Mouse (Mus musculus): ENCODE measurements around the gene Dyrk3. TPM values are rescaled to one million over a fixed set of nuclear protein-coding genes. Genes with fewer than 3 reads are reported as not detected.
A peak's percentile ranks its signal among the peaks of the same experiment; 100 is the strongest.

Gene Dyrk3
- polyA plus RNA-seq, 1 experiment: 0.94 TPM

DNA sequence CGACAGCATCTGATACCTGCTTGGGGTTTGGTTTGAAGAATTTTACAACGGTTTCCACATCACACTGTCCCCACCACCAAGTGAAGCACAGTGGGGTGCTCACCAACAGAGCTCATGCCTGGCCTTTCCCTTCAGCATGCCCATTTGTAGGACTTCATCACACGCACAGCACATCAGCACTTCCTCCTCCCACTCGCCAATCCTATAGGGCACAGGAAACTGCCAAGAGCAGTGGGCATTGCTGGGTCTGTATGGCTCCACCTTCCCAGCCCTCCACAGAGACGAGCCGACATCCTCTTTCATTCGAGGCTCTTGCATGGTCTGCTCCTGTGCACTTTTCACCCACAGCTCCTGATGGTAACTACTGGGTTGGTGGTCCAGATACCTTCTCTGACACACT lies 45.1 kb upstream of the Dyrk3 start:
- H3K27ac ChIP-seq (ENCODE audit: insufficient read depth, low read depth, low read length): no peak overlapping the region
- WGBS: 75% methylated on average over 7 of the region's 7 CpGs
- H3K27me3 ChIP-seq (replicated peaks; ENCODE audit: control insufficient read depth, insufficient read depth, low read length): no peaks in the 10 kb centered on the region
- H3K4me1 ChIP-seq (ENCODE audit: control insufficient read depth, insufficient read depth, low read length): peaks cover 3% of the 10 kb centered on the region; the same call in 1 of the 2 replicates
- no peak for DNase-seq
- H3K4me3 ChIP-seq (ENCODE audit: insufficient read depth, low read depth, low read length): no peak overlapping the region
- no peak for TF ChIP-seq POLR2A (IDR thresholded peaks at IDR 0.05; ENCODE audit: low read depth, low read length)
- no peak for TF ChIP-seq CTCF (conservative IDR thresholded peaks at IDR 0.05; ENCODE audit: insufficient read depth, insufficient read length, low read depth, low read length)
- H3K36me3 ChIP-seq (ENCODE audit: control insufficient read depth, insufficient read depth, low read length): no peaks in the 10 kb centered on the region

- H3K4me3 ChIP-seq (ENCODE audit: insufficient read depth, low read depth, low read length): no peak overlapping the region
- DNase-seq: peak; percentile 82
- H3K27me3 ChIP-seq (replicated peaks; ENCODE audit: control insufficient read depth, insufficient read depth, low read length): no peaks in the 10 kb centered on the region
- H3K36me3 ChIP-seq (ENCODE audit: control insufficient read depth, insufficient read depth, low read length): no peaks in the 10 kb centered on the region
- no peak for TF ChIP-seq POLR2A (IDR thresholded peaks at IDR 0.05; ENCODE audit: low read depth, low read length)
- TF ChIP-seq CTCF (conservative IDR thresholded peaks at IDR 0.05; ENCODE audit: insufficient read depth, insufficient read length, low read depth, low read length): peak; percentile 90
- H3K27ac ChIP-seq (ENCODE audit: insufficient read depth, low read depth, low read length): no peak overlapping the region
- no peaks in the 10 kb centered on the region for H3K4me1 ChIP-seq (ENCODE audit: control insufficient read depth, insufficient read depth, low read length)
- WGBS: 63% methylated on average over 9 of the region's 9 CpGs
These were observed 43.7 kb upstream of the Dyrk3 start for GRCm38 (mm10) chr1:131181642-131182527.

- H3K4me1 ChIP-seq (ENCODE audit: control insufficient read depth, insufficient read depth, low read length): no peaks in the 10 kb centered on the region
- WGBS: 93% methylated on average over 7 of the region's 7 CpGs
- no peaks in the 10 kb centered on the region for H3K27me3 ChIP-seq (replicated peaks; ENCODE audit: control insufficient read depth, insufficient read depth, low read length)
- no peaks in the 10 kb centered on the region for H3K36me3 ChIP-seq (ENCODE audit: control insufficient read depth, insufficient read depth, low read length)
- H3K4me3 ChIP-seq (ENCODE audit: insufficient read depth, low read depth, low read length): no peak overlapping the region
- no peak overlapping the region for H3K27ac ChIP-seq (ENCODE audit: insufficient read depth, low read depth, low read length)
- no peak for DNase-seq
- TF ChIP-seq CTCF (conservative IDR thresholded peaks at IDR 0.05; ENCODE audit: insufficient read depth, insufficient read length, low read depth, low read length) (no peak), POLR2A (IDR thresholded peaks at IDR 0.05; ENCODE audit: low read depth, low read length) (no peak)
These were observed 42.2 kb upstream of the Dyrk3 start for GRCm38 (mm10) chr1:131180386-131180785.

DNA sequence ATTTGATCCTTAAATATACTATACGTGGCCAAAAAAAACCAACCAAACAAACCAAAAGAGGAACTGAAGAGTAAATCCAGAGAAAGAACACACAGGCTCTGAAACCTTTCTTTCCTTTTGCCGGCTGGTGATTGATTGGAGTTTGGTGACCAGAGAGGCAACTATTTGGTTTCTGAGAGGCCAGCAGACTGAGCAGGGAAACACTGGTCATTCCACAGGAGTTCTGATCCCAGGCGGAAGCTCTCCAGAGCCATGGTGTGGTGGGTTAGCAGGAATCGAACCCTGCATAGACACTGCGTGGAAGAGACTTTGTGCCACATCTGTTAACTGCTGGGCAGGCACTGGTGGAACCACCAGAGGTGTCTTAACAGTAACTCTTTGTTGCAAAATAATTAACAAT lies 39.9 kb upstream of the Dyrk3 start:
- Histone ChIP-seq H3K36me3 (ENCODE audit: control insufficient read depth, insufficient read depth, low read length) (no peaks in the 10 kb centered on the region), H3K27me3 (replicated peaks; ENCODE audit: control insufficient read depth, insufficient read depth, low read length) (no peaks in the 10 kb centered on the region), H3K4me3 (ENCODE audit: insufficient read depth, low read depth, low read length) (no peak overlapping the region), H3K4me1 (ENCODE audit: control insufficient read depth, insufficient read depth, low read length) (no peaks in the 10 kb centered on the region; the same call in 1 of the 2 replicates), H3K27ac (ENCODE audit: insufficient read depth, low read depth, low read length) (no peak overlapping the region)
- DNase-seq: no peak
- WGBS: 76% methylated on average over 5 of the region's 5 CpGs
- TF ChIP-seq POLR2A (IDR thresholded peaks at IDR 0.05; ENCODE audit: low read depth, low read length) (no peak), CTCF (conservative IDR thresholded peaks at IDR 0.05; ENCODE audit: insufficient read depth, insufficient read length, low read depth, low read length) (no peak)

DNA sequence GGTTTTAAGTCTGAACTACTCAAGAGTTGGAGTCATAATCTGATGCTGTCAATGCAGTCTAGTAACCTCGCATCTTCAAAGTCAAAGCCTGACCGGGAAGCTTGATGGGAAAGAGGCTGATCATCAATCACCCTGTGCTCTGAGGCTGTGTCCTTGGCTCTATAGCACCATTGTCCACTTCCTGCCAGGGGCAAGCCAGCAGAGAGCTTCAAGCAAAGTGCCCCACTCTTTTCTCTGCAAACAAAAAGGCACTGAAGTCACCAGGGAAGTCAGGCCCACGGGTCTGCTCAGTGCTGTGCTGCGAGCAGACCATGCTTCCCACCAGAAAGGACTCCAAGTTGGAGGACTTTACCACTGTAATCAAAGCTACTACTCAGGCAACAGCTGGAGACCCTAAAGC lies 39.1 kb upstream of the Dyrk3 start:
- no peaks in the 10 kb centered on the region; the same call in 1 of the 2 replicates for H3K4me1 ChIP-seq (ENCODE audit: control insufficient read depth, insufficient read depth, low read length)
- H3K27ac ChIP-seq (ENCODE audit: insufficient read depth, low read depth, low read length): no peak overlapping the region
- no peak for DNase-seq
- 65% methylated on average over 4 of the region's 4 CpGs for WGBS
- H3K36me3 ChIP-seq (ENCODE audit: control insufficient read depth, insufficient read depth, low read length): no peaks in the 10 kb centered on the region; the same call in 1 of the 2 replicates
- no peaks in the 10 kb centered on the region for H3K27me3 ChIP-seq (replicated peaks; ENCODE audit: control insufficient read depth, insufficient read depth, low read length)
- H3K4me3 ChIP-seq (ENCODE audit: insufficient read depth, low read depth, low read length): no peak overlapping the region
- TF ChIP-seq CTCF (conservative IDR thresholded peaks at IDR 0.05; ENCODE audit: insufficient read depth, insufficient read length, low read depth, low read length): no peak
- TF ChIP-seq POLR2A (IDR thresholded peaks at IDR 0.05; ENCODE audit: low read depth, low read length): no peak

DNA sequence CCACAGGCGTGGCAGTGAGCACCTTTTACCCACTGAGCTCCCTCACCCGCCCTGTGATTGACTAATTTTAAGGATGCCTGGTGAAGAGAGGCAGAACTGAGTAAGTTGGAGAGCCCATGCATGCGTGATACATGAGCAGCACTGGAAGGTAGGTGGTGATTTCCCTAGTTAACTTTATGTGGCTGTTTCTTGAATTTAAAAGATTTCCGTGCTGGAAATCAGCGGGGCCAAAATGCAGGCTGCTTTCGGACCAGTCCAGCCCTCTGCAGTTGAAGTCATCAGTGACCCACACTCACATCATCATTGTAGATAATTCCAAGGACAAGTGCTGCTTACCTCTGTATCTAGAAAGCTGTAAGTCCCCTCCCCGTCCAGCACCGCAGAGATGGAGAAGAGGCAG lies 37.7 kb upstream of the Dyrk3 start:
- DNase-seq: no peak
- TF ChIP-seq CTCF (conservative IDR thresholded peaks at IDR 0.05; ENCODE audit: insufficient read depth, insufficient read length, low read depth, low read length) (no peak), POLR2A (IDR thresholded peaks at IDR 0.05; ENCODE audit: low read depth, low read length) (no peak)
- no peak overlapping the region for H3K4me3 ChIP-seq (ENCODE audit: insufficient read depth, low read depth, low read length)
- no peaks in the 10 kb centered on the region; the same call in 1 of the 2 replicates for H3K4me1 ChIP-seq (ENCODE audit: control insufficient read depth, insufficient read depth, low read length)
- H3K27me3 ChIP-seq (replicated peaks; ENCODE audit: control insufficient read depth, insufficient read depth, low read length): no peaks in the 10 kb centered on the region
- 97% methylated on average over 8 of the region's 8 CpGs for whole genome bisulfite sequencing
- H3K27ac ChIP-seq (ENCODE audit: insufficient read depth, low read depth, low read length): no peak overlapping the region
- no peaks in the 10 kb centered on the region; the same call in none of the 2 replicates for H3K36me3 ChIP-seq (ENCODE audit: control insufficient read depth, insufficient read depth, low read length)

DNA sequence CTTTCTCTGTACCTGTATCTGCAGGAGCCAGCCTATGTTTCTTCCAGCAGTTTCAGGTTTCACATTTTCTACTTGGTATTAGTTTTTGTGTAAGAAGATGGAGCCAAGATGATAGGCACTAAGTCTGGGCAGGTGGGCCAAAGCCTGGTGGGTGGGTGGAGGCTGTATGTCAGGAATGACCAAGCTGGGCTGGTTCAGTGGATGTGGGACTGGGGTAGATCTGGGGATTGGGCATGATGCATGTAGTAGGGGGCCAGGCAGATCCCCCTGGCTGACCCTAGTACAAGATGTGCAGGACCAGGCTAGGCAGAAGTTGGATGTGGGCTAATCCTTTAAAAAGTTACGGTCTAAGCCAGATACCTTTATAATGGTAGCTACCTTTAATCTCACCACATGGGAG lies 37.0 kb upstream of the Dyrk3 start:
- Histone ChIP-seq H3K27ac (ENCODE audit: insufficient read depth, low read depth, low read length) (no peak overlapping the region), H3K36me3 (ENCODE audit: control insufficient read depth, insufficient read depth, low read length) (no peaks in the 10 kb centered on the region; the same call in none of the 2 replicates), H3K27me3 (replicated peaks; ENCODE audit: control insufficient read depth, insufficient read depth, low read length) (no peaks in the 10 kb centered on the region), H3K4me1 (ENCODE audit: control insufficient read depth, insufficient read depth, low read length) (no peaks in the 10 kb centered on the region; the same call in 1 of the 2 replicates), H3K4me3 (ENCODE audit: insufficient read depth, low read depth, low read length) (no peak overlapping the region)
- TF ChIP-seq CTCF (conservative IDR thresholded peaks at IDR 0.05; ENCODE audit: insufficient read depth, insufficient read length, low read depth, low read length) (no peak), POLR2A (IDR thresholded peaks at IDR 0.05; ENCODE audit: low read depth, low read length) (no peak)
- 92% methylated on average over 1 of the region's 1 CpGs for WGBS
- DNase-seq: no peak
